Mouse (Mus musculus) right cerebral cortex, postnatal 4 days (tissue): ENCODE measurements around the gene Senp1.
A peak's percentile ranks its signal among the peaks of the same experiment; 100 is the strongest.

Source experiments
- DNase-seq: peaks from one replicate; pipeline ENCODE4 v3.0.0-alpha.2; 2022

Gene Senp1

GRCm38 (mm10) chr15:98107230-98107629 lies 13.7 kb upstream of the Senp1 start:
- no peak for DNase-seq

- no peak for DNase-seq
Observed at GRCm38 (mm10) chr15:98106506-98106905, 13.0 kb upstream of the Senp1 start.

- DNase-seq, result no peak
Observed at GRCm38 (mm10) chr15:98102401-98102800, 8.9 kb upstream of the Senp1 start.

GRCm38 (mm10) chr15:98098519-98098918 lies 5.0 kb upstream of the Senp1 start:
- DNase-seq, result no peak

GRCm38 (mm10) chr15:98096957-98097356 lies 3.4 kb upstream of the Senp1 start:
- no peak for DNase-seq

- no peak for DNase-seq
Observed at GRCm38 (mm10) chr15:98094905-98095304, 1.4 kb upstream of the Senp1 start.

GRCm38 (mm10) chr15:98092372-98093120 lies 998 bp downstream of the Senp1 start, which contains the start of gene Pfkm:
Gene Pfkm, plus strand, starts transcription at chr15:98092589.
- no peak for DNase-seq

- DNase-seq, result no peak
Observed at GRCm38 (mm10) chr15:98091841-98092240, 1.7 kb downstream of the Senp1 start.

- peak; percentile 36 for DNase-seq
Observed at GRCm38 (mm10) chr15:98089421-98090183, 3.9 kb downstream of the Senp1 start.

- no peak for DNase-seq
Observed at GRCm38 (mm10) chr15:98088889-98089288, 4.7 kb downstream of the Senp1 start.

- no peak for DNase-seq
Observed at GRCm38 (mm10) chr15:98076901-98077300, 16.6 kb downstream of the Senp1 start.

- DNase-seq, result no peak
Observed at GRCm38 (mm10) chr15:98075034-98075433, 18.5 kb downstream of the Senp1 start.

- DNase-seq, result no peak
Observed at GRCm38 (mm10) chr15:98074521-98074920, 19.0 kb downstream of the Senp1 start.

GRCm38 (mm10) chr15:98070376-98070775 lies 23.2 kb downstream of the Senp1 start:
- no peak for DNase-seq

- no peak for DNase-seq
Observed at GRCm38 (mm10) chr15:98069566-98070245, 23.8 kb downstream of the Senp1 start.

GRCm38 (mm10) chr15:98068506-98068905 lies 25.0 kb downstream of the Senp1 start:
- DNase-seq, result no peak

- DNase-seq, result no peak
Observed at GRCm38 (mm10) chr15:98067492-98067891, 26.1 kb downstream of the Senp1 start.

GRCm38 (mm10) chr15:98066602-98067001 lies 26.9 kb downstream of the Senp1 start:
- no peak for DNase-seq

- no peak for DNase-seq
Observed at GRCm38 (mm10) chr15:98065881-98066280, 27.7 kb downstream of the Senp1 start.

GRCm38 (mm10) chr15:98055246-98055645 lies 38.3 kb downstream of the Senp1 start:
- DNase-seq, result peak; percentile 30

- DNase-seq, result no peak
Observed at GRCm38 (mm10) chr15:98051685-98052084, 41.9 kb downstream of the Senp1 start.

GRCm38 (mm10) chr15:98048918-98049700 lies 44.4 kb downstream of the Senp1 start:
- no peak for DNase-seq

GRCm38 (mm10) chr15:98044387-98044786 lies 49.2 kb downstream of the Senp1 start:
- DNase-seq, result no peak
